In genomic region chr4:124675037-124675436, GRCm38 (mm10) we compare ENCODE assay signal across 8 mouse cellular contexts. TPM values are rescaled to one million over a fixed set of nuclear protein-coding genes. Genes with fewer than 3 reads are reported as not detected.
A peak's percentile ranks its signal among the peaks of the same experiment; 100 is the strongest.
DNase-seq lines count a peak whose midpoint lies in the region; TF ChIP-seq lines count a peak whose summit lies in the region.
"Had no signal": no experiment of that assay in that cellular context is flagged by ENCODE, and none has a peak within 500 bp of the region (broad histone marks: within the 10 kb centered on the region; RNA-seq: fewer than 3 reads in every experiment).

No protein-coding gene starts in this region.

- H3K27ac ChIP-seq in layer of hippocampus, adult 2 months, result no peak overlapping the region
- H3K27ac ChIP-seq in MEL (ENCODE audit: control insufficient read depth, low read depth, low read length), result no peak overlapping the region
- no peak overlapping the region for H3K27ac ChIP-seq in embryonic fibroblast, embryonic 13.5 days (ENCODE audit: insufficient read depth, low read length)
- no peak overlapping the region for H3K27ac ChIP-seq in olfactory bulb, adult 2 months (ENCODE audit: insufficient read depth, low read depth, low read length)

- H3K27me3 ChIP-seq in MEL (ENCODE audit: control insufficient read depth in 1 of 2, insufficient read depth in 2 of 2, low read length in 2 of 2), result no peaks in the 10 kb centered on the region

- no peaks in the 10 kb centered on the region for H3K4me1 ChIP-seq in MEL (ENCODE audit: control insufficient read depth in 1 of 2, insufficient read depth in 2 of 2, low read length in 2 of 2)
- peaks cover 5% of the 10 kb centered on the region for H3K4me1 ChIP-seq in embryonic fibroblast, embryonic 13.5 days (ENCODE audit: control insufficient read depth, insufficient read depth, low read length)
- H3K4me1 ChIP-seq in olfactory bulb, adult 2 months (ENCODE audit: control insufficient read depth, insufficient read depth, low read length), result peaks cover 24% of the 10 kb centered on the region

- no peaks in the 10 kb centered on the region for H3K79me2 ChIP-seq in MEL (ENCODE audit: control insufficient read depth, insufficient read depth, low read length, poor library complexity)

- no peaks in the 10 kb centered on the region for H3K9me3 ChIP-seq in MEL (replicated peaks; ENCODE audit: insufficient read depth, low read length)
- H3K9me3 ChIP-seq: midbrain, embryonic 12.5 days had no signal

- peak in 1 of 2 experiments; percentile 69 for DNase-seq in layer of hippocampus, adult 2 months (ENCODE audit: low spot score in 2 of 2)
- no peak for DNase-seq in layer of hippocampus, adult 9-10 months (ENCODE audit: low spot score)
- peak; percentile 70 for DNase-seq in MEL (ENCODE audit: low read depth, low spot score)
- DNase-seq in brain, embryonic 14.5 days (ENCODE audit: low read depth), result peak; percentile 88
- peak; percentile 52 to 76 for DNase-seq in left cerebral cortex, postnatal 10 days (ENCODE audit: extremely low spot score in 1 of 2, low spot score in 2 of 2)

- intact Hi-C loops in left cerebral cortex, postnatal 10 days (cut with DNase I), result loop anchor here (1.0 to 5.0 kb wide), 2 partner anchors 533 to 738 kb away; no protein-coding TSS in a partner anchor

- no peak overlapping the region for H3K9ac ChIP-seq in MEL (ENCODE audit: control insufficient read depth, low read depth, low read length, poor library complexity, severe bottlenecking)
- H3K9ac ChIP-seq: midbrain, embryonic 12.5 days had no signal

- no peaks in the 10 kb centered on the region for H3K36me3 ChIP-seq in MEL (ENCODE audit: control insufficient read depth in 1 of 2, insufficient read depth in 2 of 2, low read length in 2 of 2)

- TF ChIP-seq CTCF in layer of hippocampus, adult 2 months (conservative IDR thresholded peaks at IDR 0.05), result peak; percentile 92
- TF ChIP-seq CTCF in MEL (IDR thresholded peaks at IDR 0.05 in 2 of 3, conservative IDR thresholded peaks at IDR 0.05 in 1 of 3; ENCODE audit: control insufficient read depth in 1 of 3, insufficient read depth in 1 of 3, low read depth in 2 of 3, low read length in 3 of 3, poor library complexity in 1 of 3, severe bottlenecking in 1 of 3), result peak; percentile 68 to 91 (median 82)
- TF ChIP-seq CTCF in brain, embryonic 14.5 days (IDR thresholded peaks at IDR 0.05; ENCODE audit: borderline replicate concordance, extremely low read depth, insufficient read depth, insufficient read length), result peak; percentile 90
- peak; percentile 65; the same call in 1 of the 2 replicates for TF ChIP-seq CTCF in embryonic fibroblast, embryonic 13.5 days (IDR thresholded peaks at IDR 0.05; ENCODE audit: borderline replicate concordance, insufficient read depth, low read length)
- peak; percentile 82 for TF ChIP-seq CTCF in olfactory bulb, adult 2 months (IDR thresholded peaks at IDR 0.05; ENCODE audit: insufficient read depth, low read depth, low read length)

- 16% methylated on average over 4 of the region's 4 CpGs for WGBS in olfactory bulb, adult 2 months

- no peak for TF ChIP-seq POLR2A in MEL (IDR thresholded peaks at IDR 0.05; ENCODE audit: control insufficient read depth in 1 of 2, insufficient read depth in 1 of 2, low read depth in 1 of 2, low read length in 2 of 2, poor library complexity in 1 of 2)
- no peak for TF ChIP-seq POLR2A in brain, embryonic 14.5 days (IDR thresholded peaks at IDR 0.05; ENCODE audit: borderline replicate concordance, extremely low read depth, insufficient read depth, insufficient read length, poor library complexity, severe bottlenecking)
- no peak for TF ChIP-seq POLR2A in embryonic fibroblast, embryonic 13.5 days (IDR thresholded peaks at IDR 0.05; ENCODE audit: low read depth, low read length)
- no peak for TF ChIP-seq POLR2A in olfactory bulb, adult 2 months (IDR thresholded peaks at IDR 0.05; ENCODE audit: insufficient read depth, low read depth, low read length)

- no peak overlapping the region for H3K4me3 ChIP-seq in layer of hippocampus, adult 2 months
- H3K4me3 ChIP-seq in MEL (ENCODE audit: control insufficient read depth in 1 of 2, insufficient read depth in 1 of 2, low read depth in 2 of 2, low read length in 2 of 2), result no peak overlapping the region
- no peak overlapping the region for H3K4me3 ChIP-seq in embryonic fibroblast, embryonic 13.5 days (ENCODE audit: insufficient read depth, low read length)
- no peak overlapping the region for H3K4me3 ChIP-seq in olfactory bulb, adult 2 months (ENCODE audit: insufficient read depth, low read depth, low read length)
- H3K4me3 ChIP-seq: midbrain, embryonic 12.5 days had no signal

- TF ChIP-seq RAD21 in MEL (IDR thresholded peaks at IDR 0.05; ENCODE audit: low read depth, low read length), result peak; percentile 90

- no peak for TF ChIP-seq EP300 in MEL (IDR thresholded peaks at IDR 0.05; ENCODE audit: low read depth in 1 of 2, low read length in 2 of 2)

TF ChIP-seq in MEL, 35 proteins besides CTCF, POLR2A, EP300 and RAD21:
- TF ChIP-seq ZC3H11A (IDR thresholded peaks at IDR 0.05; ENCODE audit: low read depth, low read length) (peak; percentile 77), ZNF384 (IDR thresholded peaks at IDR 0.05; ENCODE audit: low read depth, low read length) (peak; percentile 98), TAL1 (IDR thresholded peaks at IDR 0.05; ENCODE audit: low read length) (no peak), TBP (IDR thresholded peaks at IDR 0.05; ENCODE audit: low read depth, low read length) (no peak), KAT2A (conservative IDR thresholded peaks at IDR 0.05; ENCODE audit: low read depth, low read length) (no peak), SMC3 (IDR thresholded peaks at IDR 0.05; ENCODE audit: low read depth, low read length) (peak; percentile 83), GABPA (IDR thresholded peaks at IDR 0.05; ENCODE audit: low read depth, low read length) (no peak)

RNA-seq across cellular contexts. Expression of gene Utp11, which starts 18.4 kb away (rescaled TPM):
- 10 to 100 TPM; 16.6 to 18.6 TPM for total RNA-seq in layer of hippocampus, adult 2 months (2021)
- total RNA-seq in MEL (2012; rRNA removed), result 65.3 and 68.3 TPM in 2 replicates
- 10 to 100 TPM in 1 of 2 experiments, not detected in 1; 86.9 TPM for polyA plus RNA-seq in MEL (2012; ENCODE audit: insufficient read depth in 1 of 2, insufficient read length in 2 of 2, low read depth in 1 of 2, low replicate concordance in 2 of 2, missing spikeins in 1 of 2)
- 22.4 and 22.6 TPM in 2 replicates for polyA plus RNA-seq in brain, embryonic 14.5 days (2012; rRNA removed)
- polyA plus RNA-seq in embryonic fibroblast, embryonic 13.5 days (2011; ENCODE audit: insufficient read length, low read depth, missing spikeins), result 51.1 and 51.9 TPM in 2 replicates
- 10 to 100 TPM; 15.2 to 15.8 TPM for total RNA-seq in left cerebral cortex, postnatal 10 days (2021)
- polyA plus RNA-seq in olfactory bulb, adult 2 months (2012; ENCODE audit: insufficient read depth, insufficient read length, low replicate concordance, missing spikeins), result not detected in 2 replicates

RNA-seq across cellular contexts. Expression of gene Pou3f1, which starts 18.4 kb away (rescaled TPM):
- total RNA-seq in layer of hippocampus, adult 2 months (2021), result 10 to 100 TPM; 40.5 to 40.7 TPM
- not detected in 2 replicates for total RNA-seq in MEL (2012; rRNA removed)
- not detected for polyA plus RNA-seq in MEL (2012; ENCODE audit: insufficient read depth in 1 of 2, insufficient read length in 2 of 2, low read depth in 1 of 2, low replicate concordance in 2 of 2, missing spikeins in 1 of 2)
- 21.3 and 23.1 TPM in 2 replicates for polyA plus RNA-seq in brain, embryonic 14.5 days (2012; rRNA removed)
- not detected in 2 replicates for polyA plus RNA-seq in embryonic fibroblast, embryonic 13.5 days (2011; ENCODE audit: insufficient read length, low read depth, missing spikeins)
- 10 to 100 TPM; 31.3 to 33.5 TPM for total RNA-seq in left cerebral cortex, postnatal 10 days (2021)
- not detected in 2 replicates for polyA plus RNA-seq in olfactory bulb, adult 2 months (2012; ENCODE audit: insufficient read depth, insufficient read length, low replicate concordance, missing spikeins)

RNA-seq across cellular contexts. Expression of gene Fhl3, which starts 25.5 kb away (rescaled TPM):
- total RNA-seq in layer of hippocampus, adult 2 months (2021), result 1 to 10 TPM; 1.4 to 1.5 TPM
- total RNA-seq in MEL (2012; rRNA removed), result 5.6 TPM in 2 replicates
- 10 to 100 TPM in 1 of 2 experiments, not detected in 1; 13.8 TPM for polyA plus RNA-seq in MEL (2012; ENCODE audit: insufficient read depth in 1 of 2, insufficient read length in 2 of 2, low read depth in 1 of 2, low replicate concordance in 2 of 2, missing spikeins in 1 of 2)
- 3.8 and 5.8 TPM in 2 replicates for polyA plus RNA-seq in brain, embryonic 14.5 days (2012; rRNA removed)
- 135 and 148 TPM in 2 replicates for polyA plus RNA-seq in embryonic fibroblast, embryonic 13.5 days (2011; ENCODE audit: insufficient read length, low read depth, missing spikeins)
- 1 to 10 TPM; 3.8 to 4.5 TPM for total RNA-seq in left cerebral cortex, postnatal 10 days (2021)
- not detected in 2 replicates for polyA plus RNA-seq in olfactory bulb, adult 2 months (2012; ENCODE audit: insufficient read depth, insufficient read length, low replicate concordance, missing spikeins)

RNA-seq across cellular contexts. Expression of gene Sf3a3, which starts 39.5 kb away (rescaled TPM):
- 10 to 100 TPM; 35.1 to 35.7 TPM for total RNA-seq in layer of hippocampus, adult 2 months (2021)
- total RNA-seq in MEL (2012; rRNA removed), result 136 and 144 TPM in 2 replicates
- polyA plus RNA-seq in MEL (2012; ENCODE audit: insufficient read depth in 1 of 2, insufficient read length in 2 of 2, low read depth in 1 of 2, low replicate concordance in 2 of 2, missing spikeins in 1 of 2), result 100 to 1,000 TPM; 127 to 295 TPM
- polyA plus RNA-seq in brain, embryonic 14.5 days (2012; rRNA removed), result 53.1 and 59.7 TPM in 2 replicates
- polyA plus RNA-seq in embryonic fibroblast, embryonic 13.5 days (2011; ENCODE audit: insufficient read length, low read depth, missing spikeins), result 64.6 and 70.7 TPM in 2 replicates
- 10 to 100 TPM; 36.3 to 36.6 TPM for total RNA-seq in left cerebral cortex, postnatal 10 days (2021)
- not detected in 2 replicates for polyA plus RNA-seq in olfactory bulb, adult 2 months (2012; ENCODE audit: insufficient read depth, insufficient read length, low replicate concordance, missing spikeins)

Comparison
In these comparisons a context has a peak if more than half of its experiments do, and no peak if none do; other contexts are left out.
1. RNA of gene Pou3f1, which starts 18.4 kb away (polyA plus RNA-seq): 21.3 to 23.1 TPM in brain, embryonic 14.5 days; not detected in MEL, not detected in embryonic fibroblast, embryonic 13.5 days and not detected in olfactory bulb, adult 2 months; every median in the first group is over 10 times any median in the second.
2. Peak in every context shown above with its lines, with median percentiles within 50 percentile points of each other: CTCF ChIP-seq.